Mouse (Mus musculus) limb, embryonic 11.5 days (tissue): ENCODE data around the gene Mt3. TPM values are rescaled to one million over a fixed set of nuclear protein-coding genes. Genes with fewer than 3 reads are reported as not detected.

Experiments used
- ATAC-seq: fragments of 200-750 bp; cut with Nextera tagmentation; 2 replicates; pipeline ENCODE4 v1.8.0; 2017; ENCODE audit warnings: low read depth; ENCODE audit not compliant: insufficient number of reproducible peaks, low FRiP score, low TSS enrichment
- DNase-seq: peaks from one replicate; pipeline ENCODE4 v3.0.0-alpha.2; 2015; ENCODE audit warnings: low spot score
- H3K27ac ChIP-seq: fragments of 300-500 bp; sonication (generic); replicated peaks from 2 replicates; pipeline ENCODE4 v1.5.1; 2014; ENCODE audit warnings: low read depth, mild to moderate bottlenecking, low read length
- H3K27me3 ChIP-seq: fragments of 300-500 bp; sonication (generic); 2 replicates; pipeline ENCODE4 v1.6.1; 2014; ENCODE audit warnings: mild to moderate bottlenecking, low read length, mixed read lengths; ENCODE audit not compliant: control insufficient read depth, insufficient read depth
- H3K36me3 ChIP-seq: fragments of 300-500 bp; sonication (generic); 2 replicates; pipeline ENCODE4 v1.6.1; 2014; ENCODE audit warnings: mild to moderate bottlenecking, low read length, moderate library complexity, mixed read lengths; ENCODE audit not compliant: control insufficient read depth, insufficient read depth
- H3K4me1 ChIP-seq: fragments of 300-500 bp; sonication (generic); 2 replicates; pipeline ENCODE4 v1.6.1; 2014; ENCODE audit warnings: low read length, mixed read lengths; ENCODE audit not compliant: control insufficient read depth, insufficient read depth
- H3K4me2 ChIP-seq: fragments of 300-500 bp; sonication (generic); 2 replicates; pipeline ENCODE4 v1.6.1; 2014; ENCODE audit warnings: low read depth, mild to moderate bottlenecking, moderate library complexity; ENCODE audit not compliant: severe bottlenecking
- H3K4me3 ChIP-seq: fragments of 300-500 bp; sonication (generic); 2 replicates; pipeline ENCODE4 v1.5.1; 2014; ENCODE audit warnings: low read depth, low read length
- H3K9ac ChIP-seq: fragments of 300-500 bp; sonication (generic); 2 replicates; pipeline ENCODE4 v1.6.1; 2014; ENCODE audit warnings: mild to moderate bottlenecking, low read length
- H3K9me3 ChIP-seq: fragments of 300-500 bp; sonication (generic); 2 replicates; pipeline ENCODE4 v1.6.1; 2016; ENCODE audit warnings: low read length; ENCODE audit not compliant: control insufficient read depth
- WGBS: fragments of 180-500 bp; shearing (Covaris S2); extraction: QIAGEN DNeasy Blood & Tissue Kit; methylation state at CpG from one replicate; pipeline ENCODE4 v1.1.7; 2014; 5-methylcytosine and 5-hydroxymethylcytosine counted together
- polyA plus RNA-seq: library from polyadenylated mRNA; unstranded; fragments of >200 nt; fragmentation: Nextera tagmentation; extraction: Ambion mirVana; gene quantifications from 2 replicates; pipeline ENCODE4 v1.2.1, GENCODE M21; 2014

Mt3 gene
- polyA plus RNA-seq, 1 experiment from 2014 or later: 0.61 TPM

DNA sequence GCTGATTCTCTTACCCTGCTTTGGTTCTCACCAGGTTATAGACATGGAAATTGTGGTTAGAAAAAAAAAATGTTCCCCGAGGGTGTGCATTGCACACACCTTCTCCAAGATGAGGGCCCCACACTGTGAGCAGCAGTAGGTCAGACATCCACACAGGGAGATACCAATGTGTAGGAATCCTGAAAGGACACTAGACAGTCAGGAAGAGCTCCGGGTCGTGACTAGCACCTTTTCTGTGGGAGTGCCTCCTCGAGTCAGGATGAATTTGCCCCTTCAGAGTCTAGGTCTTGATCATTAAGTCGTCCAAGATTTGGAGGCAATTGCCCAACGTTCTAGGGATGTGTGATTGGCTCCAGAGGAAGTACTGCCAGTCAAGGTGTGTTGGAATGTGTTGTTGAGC lies 33.4 kb downstream of the Mt3 start:
- Histone ChIP-seq H3K27me3 (peaks cover 40% of the 10 kb centered on the region), H3K9me3 (no peaks in the 10 kb centered on the region), H3K4me1 (peaks cover 14% of the 10 kb centered on the region), H3K9ac (no peak overlapping the region), H3K36me3 (no peaks in the 10 kb centered on the region), H3K27ac (no peak overlapping the region), H3K4me3 (no peak overlapping the region), H3K4me2 (no peak overlapping the region)
- ATAC-seq (no peak), DNase-seq (no peak)
- 61% methylated on average over 6 of the region's 6 CpGs for WGBS

DNA sequence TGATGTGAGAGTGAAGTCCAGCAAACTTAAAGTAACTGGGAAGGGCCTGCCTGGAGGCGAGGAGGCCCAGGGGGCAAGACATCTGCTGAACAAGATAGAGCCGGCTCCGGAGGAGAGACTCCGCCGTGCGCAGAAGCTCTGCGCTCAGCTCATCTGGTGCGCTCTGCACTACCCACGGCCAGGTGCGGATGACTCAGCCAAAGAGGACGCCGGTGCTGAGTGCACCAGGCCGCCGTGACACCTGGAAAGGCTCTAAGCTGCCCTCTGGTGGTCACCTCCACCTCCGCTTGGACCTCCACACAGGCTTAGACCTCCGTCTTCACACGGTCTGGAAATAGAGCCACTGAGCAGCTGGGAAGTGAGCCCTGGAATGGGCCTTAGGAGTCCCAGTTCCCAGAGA lies 34.1 kb downstream of the Mt3 start:
- ATAC-seq: peak; percentile 61
- peak; percentile 86 for DNase-seq
- H3K27ac ChIP-seq: no peak overlapping the region
- H3K4me1 ChIP-seq: peaks cover 14% of the 10 kb centered on the region
- peaks cover 39% of the 10 kb centered on the region for H3K27me3 ChIP-seq
- H3K36me3 ChIP-seq: no peaks in the 10 kb centered on the region
- no peaks in the 10 kb centered on the region for H3K9me3 ChIP-seq
- WGBS: 3% methylated on average over 17 of the region's 17 CpGs
- no peak overlapping the region for H3K4me3 ChIP-seq
- no peak overlapping the region for H3K9ac ChIP-seq
- peak overlapping the region; percentile 13; the same call in 1 of the 2 replicates for H3K4me2 ChIP-seq

GRCm38 (mm10) chr8:94187290-94188002 lies 35.0 kb downstream of the Mt3 start:
- H3K27me3 ChIP-seq: peaks cover 32% of the 10 kb centered on the region
- H3K4me1 ChIP-seq: peaks cover 14% of the 10 kb centered on the region
- no peak overlapping the region for H3K4me3 ChIP-seq
- no peak for DNase-seq
- no peak overlapping the region for H3K27ac ChIP-seq
- ATAC-seq: no peak
- no peak overlapping the region for H3K9ac ChIP-seq
- H3K9me3 ChIP-seq: no peaks in the 10 kb centered on the region
- H3K36me3 ChIP-seq: no peaks in the 10 kb centered on the region
- H3K4me2 ChIP-seq: no peak overlapping the region
- 33% methylated on average over 21 of the region's 21 CpGs for WGBS

- Histone ChIP-seq H3K36me3 (no peaks in the 10 kb centered on the region), H3K9ac (no peak overlapping the region), H3K4me3 (no peak overlapping the region), H3K27me3 (peaks cover 13% of the 10 kb centered on the region), H3K4me2 (no peak overlapping the region), H3K9me3 (no peaks in the 10 kb centered on the region), H3K4me1 (peaks cover 6% of the 10 kb centered on the region; the same call in 1 of the 2 replicates), H3K27ac (no peak overlapping the region)
- DNase-seq (no peak), ATAC-seq (no peak)
- 74% methylated on average over 13 of the region's 13 CpGs for WGBS
Observed at GRCm38 (mm10) chr8:94189275-94190031, 37.0 kb downstream of the Mt3 start.

GRCm38 (mm10) chr8:94191101-94191691 lies 38.8 kb downstream of the Mt3 start:
- ATAC-seq: no peak

GRCm38 (mm10) chr8:94192926-94193325 lies 40.5 kb downstream of the Mt3 start:
- 48% methylated on average over 1 of the region's 1 CpGs for WGBS
- Histone ChIP-seq H3K36me3 (no peaks in the 10 kb centered on the region), H3K4me2 (no peak overlapping the region), H3K4me1 (no peaks in the 10 kb centered on the region; the same call in 1 of the 2 replicates), H3K9me3 (no peaks in the 10 kb centered on the region), H3K4me3 (no peak overlapping the region), H3K27me3 (no peaks in the 10 kb centered on the region), H3K9ac (no peak overlapping the region), H3K27ac (no peak overlapping the region)
- DNase-seq (no peak), ATAC-seq (no peak)

More at GRCm38 (mm10) chr8:94191101-94191691, 38.8 kb downstream of the Mt3 start:
- Histone ChIP-seq H3K4me1 (peaks cover 4% of the 10 kb centered on the region; the same call in 1 of the 2 replicates), H3K27me3 (peaks cover 4% of the 10 kb centered on the region), H3K36me3 (no peaks in the 10 kb centered on the region), H3K9ac (no peak overlapping the region), H3K4me2 (peak overlapping the region; percentile 32), H3K9me3 (no peaks in the 10 kb centered on the region), H3K27ac (no peak overlapping the region), H3K4me3 (peak overlapping the region; percentile 17; the same call in 1 of the 2 replicates)
- DNase-seq: peak; percentile 60
- 23% methylated on average over 21 of the region's 21 CpGs for WGBS

GRCm38 (mm10) chr8:94194591-94195223 lies 42.3 kb downstream of the Mt3 start:
- DNase-seq (no peak), ATAC-seq (no peak)
- Histone ChIP-seq H3K4me2 (no peak overlapping the region), H3K27ac (no peak overlapping the region), H3K4me1 (no peaks in the 10 kb centered on the region; the same call in 1 of the 2 replicates), H3K36me3 (no peaks in the 10 kb centered on the region), H3K9ac (no peak overlapping the region), H3K27me3 (no peaks in the 10 kb centered on the region), H3K9me3 (no peaks in the 10 kb centered on the region), H3K4me3 (no peak overlapping the region)
- WGBS: 92% methylated on average over 7 of the region's 7 CpGs

DNA sequence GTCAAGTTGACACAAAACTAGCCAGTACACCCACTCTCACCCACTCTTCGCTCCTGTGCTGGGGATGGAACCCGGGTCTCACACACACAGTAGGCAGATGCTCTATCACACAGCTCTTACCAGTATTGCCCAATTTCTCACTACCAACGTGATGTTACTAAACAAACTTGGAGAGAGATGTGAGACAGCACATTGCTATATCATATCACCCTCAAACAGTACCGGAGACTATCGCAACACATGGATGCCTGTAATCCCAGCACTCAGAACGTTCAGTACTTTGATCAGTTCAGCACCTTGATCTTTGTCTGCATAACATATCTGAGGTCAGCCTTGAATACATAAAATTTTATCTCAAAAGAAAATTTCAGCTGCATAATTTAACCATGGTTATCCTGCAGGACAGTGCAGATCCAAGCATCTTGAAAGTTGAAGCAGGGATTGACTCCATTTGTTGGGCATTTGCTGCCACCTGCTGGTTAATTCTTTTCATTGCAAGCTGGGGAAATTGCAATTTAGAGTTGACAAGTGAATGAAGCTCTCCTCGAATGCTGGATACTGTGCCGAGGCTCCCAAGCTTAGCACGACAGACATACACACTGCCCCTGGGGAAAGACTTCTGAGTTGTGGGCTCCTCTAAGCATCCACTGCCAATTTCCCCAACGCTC lies 46.9 kb downstream of the Mt3 start:
- no peaks in the 10 kb centered on the region for H3K4me1 ChIP-seq
- WGBS: 43% methylated on average over 10 of the region's 10 CpGs
- H3K27me3 ChIP-seq: no peaks in the 10 kb centered on the region
- H3K9me3 ChIP-seq: no peaks in the 10 kb centered on the region
- no peaks in the 10 kb centered on the region for H3K36me3 ChIP-seq
- H3K9ac ChIP-seq: no peak overlapping the region
- H3K27ac ChIP-seq: no peak overlapping the region
- no peak overlapping the region for H3K4me2 ChIP-seq
- no peak overlapping the region for H3K4me3 ChIP-seq
- ATAC-seq (no peak), DNase-seq (peak; percentile 86)
